Mouse (Mus musculus): ENCODE measurements around the gene Myom3.

Myom3 gene

GRCm38 (mm10) chr4:135818366-135818765 lies 58.9 kb downstream of the Myom3 start:
- no peak for DNase-seq

- no peak for DNase-seq
Observed at GRCm38 (mm10) chr4:135819826-135820526, 60.5 kb downstream of the Myom3 start.

- DNase-seq: no peak
Observed at GRCm38 (mm10) chr4:135821772-135822171, 62.3 kb downstream of the Myom3 start.

GRCm38 (mm10) chr4:135823298-135823697 lies 63.8 kb downstream of the Myom3 start:
- peak in 1 of 2 experiments; percentile 20 for DNase-seq

- DNase-seq: no peak
Observed at GRCm38 (mm10) chr4:135824254-135824653, 64.7 kb downstream of the Myom3 start.

GRCm38 (mm10) chr4:135828491-135828890 lies 69.0 kb downstream of the Myom3 start:
- DNase-seq: peak; percentile 23 to 36

GRCm38 (mm10) chr4:135832070-135832469 lies 72.6 kb downstream of the Myom3 start:
- no peak for DNase-seq

- no peak for DNase-seq
Observed at GRCm38 (mm10) chr4:135833301-135834123, 74.0 kb downstream of the Myom3 start.

- no peak for DNase-seq
Observed at GRCm38 (mm10) chr4:135834124-135834717, 74.7 kb downstream of the Myom3 start.

- no peak for DNase-seq
Observed at GRCm38 (mm10) chr4:135838925-135839292, 79.4 kb downstream of the Myom3 start.

- no peak for DNase-seq
Observed at GRCm38 (mm10) chr4:135839293-135840011, 79.9 kb downstream of the Myom3 start.

GRCm38 (mm10) chr4:135844400-135844799 lies 84.9 kb downstream of the Myom3 start:
- DNase-seq: no peak

- no peak for DNase-seq
Observed at GRCm38 (mm10) chr4:135847581-135847980, 88.1 kb downstream of the Myom3 start.

- DNase-seq: peak in 1 of 2 experiments; percentile 33
Observed at GRCm38 (mm10) chr4:135850411-135851095, 91.0 kb downstream of the Myom3 start.

GRCm38 (mm10) chr4:135851942-135852341 lies 92.4 kb downstream of the Myom3 start:
- DNase-seq: no peak

- no peak for DNase-seq
Observed at GRCm38 (mm10) chr4:135853987-135854546, 94.6 kb downstream of the Myom3 start.

- no peak for DNase-seq
Observed at GRCm38 (mm10) chr4:135854630-135855029, 95.1 kb downstream of the Myom3 start.

- no peak for DNase-seq
Observed at GRCm38 (mm10) chr4:135855080-135855479, 95.6 kb downstream of the Myom3 start.

- peak; percentile 95 to 98 for DNase-seq
Observed at GRCm38 (mm10) chr4:135855536-135856222, 96.2 kb downstream of the Myom3 start, which contains the start of gene Srsf10. Gene Srsf10, plus strand, starts transcription at chr4:135855747.

GRCm38 (mm10) chr4:135856223-135857091 lies 96.9 kb downstream of the Myom3 start:
- no peak for DNase-seq
